Mouse (Mus musculus): Measurements from ENCODE around the gene Nceh1.

DNA sequence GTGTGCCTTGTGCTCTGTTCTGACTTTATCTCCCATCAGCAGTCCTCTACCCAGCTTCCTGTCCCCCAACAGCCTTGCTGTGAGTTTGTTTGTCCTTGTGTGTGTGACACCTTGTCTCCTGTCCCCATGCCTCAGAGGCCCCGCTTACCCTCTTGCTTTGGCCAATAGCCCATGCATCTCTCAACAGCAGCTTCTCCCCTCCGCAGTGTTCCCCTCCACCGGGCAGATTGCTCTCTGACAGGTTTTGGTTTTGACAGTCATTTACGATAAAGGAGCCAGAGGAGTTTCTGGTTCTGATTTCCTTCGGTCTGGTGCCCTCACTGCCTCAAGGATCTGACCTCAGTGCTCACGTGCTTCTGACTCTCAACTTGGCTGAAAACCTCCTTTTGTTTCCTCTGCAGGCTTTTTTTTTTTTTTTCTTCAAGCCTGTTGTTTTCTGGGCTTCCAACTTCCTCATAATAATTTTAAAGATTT lies 11.1 kb downstream of the Nceh1 start:
- TF ChIP-seq CTCF (IDR thresholded peaks at IDR 0.05; ENCODE audit: control insufficient read depth, insufficient read depth, insufficient replicate concordance, low read depth, low read length) (no peak), POLR2A (IDR thresholded peaks at IDR 0.05; ENCODE audit: control insufficient read depth, low read depth, low read length) (no peak)

All from testis, adult 2 months (tissue).